Mouse (Mus musculus) forebrain, postnatal 0 days (tissue): ENCODE measurements around the gene Vps18. TPM values are rescaled to one million over a fixed set of nuclear protein-coding genes. Genes with fewer than 3 reads are reported as not detected.

Experiments used
- ATAC-seq: fragments of 200-750 bp; cut with Nextera tagmentation; 2 replicates; pipeline ENCODE4 v1.8.0; 2017; ENCODE audit warnings: mild to moderate bottlenecking, moderate library complexity
- DNase-seq: peaks from one replicate; pipeline ENCODE4 v3.0.0-alpha.2; 2015
- H3K27ac ChIP-seq: fragments of 300-500 bp; sonication (generic); 2 replicates; pipeline ENCODE4 v1.5.1; 2014; ENCODE audit warnings: low read depth, mild to moderate bottlenecking, antibody characterized with exemption, low read length, moderate library complexity, mixed read lengths
- H3K27me3 ChIP-seq: fragments of 300-500 bp; sonication (generic); 2 replicates; pipeline ENCODE4 v1.6.1; 2014; ENCODE audit warnings: mild to moderate bottlenecking, low read length, mixed read lengths; ENCODE audit not compliant: insufficient read depth
- H3K36me3 ChIP-seq: fragments of 300-500 bp; sonication (generic); 2 replicates; pipeline ENCODE4 v1.6.1; 2014; ENCODE audit warnings: mild to moderate bottlenecking, moderate library complexity; ENCODE audit not compliant: insufficient read depth
- H3K4me1 ChIP-seq: fragments of 300-500 bp; sonication (generic); 2 replicates; pipeline ENCODE4 v1.6.1; 2014; ENCODE audit warnings: antibody characterized with exemption; ENCODE audit not compliant: insufficient read depth
- H3K4me2 ChIP-seq: fragments of 300-500 bp; sonication (generic); 2 replicates; pipeline ENCODE4 v1.6.1; 2014; ENCODE audit warnings: low read depth, mild to moderate bottlenecking, moderate library complexity
- H3K4me3 ChIP-seq: fragments of 300-500 bp; sonication (generic); 2 replicates; pipeline ENCODE4 v1.5.1; 2014; ENCODE audit warnings: low read depth, low read length, mixed read lengths
- H3K9ac ChIP-seq: fragments of 300-500 bp; sonication (generic); 2 replicates; pipeline ENCODE4 v1.6.1; 2014; ENCODE audit warnings: mild to moderate bottlenecking
- H3K9me3 ChIP-seq: fragments of 300-500 bp; sonication (generic); 2 replicates; pipeline ENCODE4 v1.6.1; 2016; ENCODE audit warnings: low read length
- CTCF ChIP-seq: sonication (generic); IDR thresholded peaks from 2 replicates; pipeline ENCODE4 v1.5.1; 2016; ENCODE audit warnings: antibody characterized with exemption, control low read depth, low read depth
- WGBS: fragments of 180-500 bp; shearing (Covaris S2); extraction: QIAGEN DNeasy Blood & Tissue Kit; methylation state at CpG from one replicate; pipeline ENCODE4 v1.1.7; 2014; 5-methylcytosine and 5-hydroxymethylcytosine counted together
- polyA plus RNA-seq: library from polyadenylated mRNA; unstranded; fragments of >200 nt; fragmentation: Nextera tagmentation; extraction: Ambion mirVana; gene quantifications from 2 replicates; pipeline ENCODE4 v1.2.1, GENCODE M21; 2015
- total RNA-seq: library from RNA; depleted of rRNA; stranded (reverse); fragments of >200 nt; gene quantifications from 2 replicates; pipeline ENCODE4 v1.2.3, GENCODE M21; 2014; rRNA removed

The Vps18 gene
- total and polyA plus RNA-seq, 2 experiments from 2014 or later = 22.3 to 26.7 TPM

DNA sequence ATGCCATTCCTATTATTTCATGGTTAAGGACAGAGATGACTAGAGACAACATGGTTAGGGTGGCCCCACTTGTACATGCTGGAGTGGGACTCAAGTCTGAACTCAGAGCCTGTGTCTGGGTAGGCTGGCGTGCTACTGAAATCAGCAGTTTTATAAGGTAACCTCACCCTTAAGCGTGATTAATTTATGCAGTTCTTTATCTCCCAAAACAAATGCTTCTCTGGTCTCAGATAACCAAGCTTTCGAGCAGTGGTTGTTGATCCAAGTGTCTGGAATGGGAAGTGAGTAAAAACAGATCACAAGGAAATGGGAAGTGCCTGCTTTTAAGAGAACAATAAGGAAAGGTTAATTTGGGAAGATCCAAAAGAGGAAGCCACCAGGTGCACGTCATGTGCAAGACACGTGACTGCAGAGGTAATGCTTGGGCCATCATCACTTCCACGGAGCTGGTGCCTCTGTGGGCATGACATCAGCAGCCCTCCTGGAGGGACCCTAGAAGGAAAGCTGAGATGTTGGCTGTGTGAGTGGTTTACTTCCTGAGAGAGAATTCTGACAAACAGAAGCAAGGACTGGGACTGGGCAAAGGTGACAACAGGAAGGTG lies 56.1 kb downstream of the Vps18 start:
- H3K4me1 ChIP-seq = no peaks in the 10 kb centered on the region
- H3K9ac ChIP-seq = no peak overlapping the region
- no peak overlapping the region for H3K4me3 ChIP-seq
- no peak for DNase-seq
- no peak for TF ChIP-seq CTCF
- no peak for ATAC-seq
- no peaks in the 10 kb centered on the region for H3K36me3 ChIP-seq
- H3K27me3 ChIP-seq = no peaks in the 10 kb centered on the region
- H3K27ac ChIP-seq = no peak overlapping the region
- H3K9me3 ChIP-seq = no peaks in the 10 kb centered on the region
- H3K4me2 ChIP-seq = no peak overlapping the region
- WGBS = 53% methylated on average over 6 of the region's 6 CpGs

Other genes with a start within 250 kb of the Vps18 start
- gene Knl1, start 241.6 kb upstream of the Vps18 start, total RNA-seq = 4.6 and 5.0 TPM in 2 replicates
- gene Knl1, start 241.6 kb upstream of the Vps18 start, polyA plus RNA-seq = 3.8 and 5.2 TPM in 2 replicates
- 1.2 and 1.4 TPM in 2 replicates for gene Rad51, start 175.9 kb upstream of the Vps18 start, total RNA-seq
- 6.3 and 8.4 TPM in 2 replicates for gene Rad51, start 175.9 kb upstream of the Vps18 start, polyA plus RNA-seq
- gene Rmdn3, start 131.7 kb upstream of the Vps18 start, total RNA-seq = 45.8 and 57.3 TPM in 2 replicates
- 36.4 and 39.5 TPM in 2 replicates for gene Rmdn3, start 131.7 kb upstream of the Vps18 start, polyA plus RNA-seq
- gene Gchfr, start 121.0 kb upstream of the Vps18 start, total RNA-seq = 0.38 TPM in 1 of 2 replicates, not detected in the other
- 1.5 and 1.9 TPM in 2 replicates for gene Gchfr, start 121.0 kb upstream of the Vps18 start, polyA plus RNA-seq
- 0.08 TPM in 1 of 2 replicates, not detected in the other for gene Gm14137, start 114.2 kb upstream of the Vps18 start, total RNA-seq
- gene Gm14137, start 114.2 kb upstream of the Vps18 start, polyA plus RNA-seq = 0.09 and 0.28 TPM in 2 replicates
- 37.4 and 38.6 TPM in 2 replicates for gene Zfyve19, start 80.1 kb upstream of the Vps18 start, total RNA-seq
- 58.3 and 62.5 TPM in 2 replicates for gene Zfyve19, start 80.1 kb upstream of the Vps18 start, polyA plus RNA-seq
- gene Dnajc17, start 79.9 kb upstream of the Vps18 start, total RNA-seq = 30.6 and 41.9 TPM in 2 replicates
- 25.2 and 27.0 TPM in 2 replicates for gene Dnajc17, start 79.9 kb upstream of the Vps18 start, polyA plus RNA-seq
- gene Ppp1r14d, start 58.8 kb upstream of the Vps18 start, total RNA-seq = not detected in 2 replicates
- gene Ppp1r14d, start 58.8 kb upstream of the Vps18 start, polyA plus RNA-seq = not detected in 2 replicates
- 1.6 and 1.8 TPM in 2 replicates for gene Spint1, start 51.4 kb upstream of the Vps18 start, total RNA-seq
- 0.52 and 1.1 TPM in 2 replicates for gene Spint1, start 51.4 kb upstream of the Vps18 start, polyA plus RNA-seq
- gene Rhov, start 17.5 kb upstream of the Vps18 start, total RNA-seq = 20.5 and 27.8 TPM in 2 replicates
- gene Rhov, start 17.5 kb upstream of the Vps18 start, polyA plus RNA-seq = 22.9 and 29.3 TPM in 2 replicates
- 2.8 and 3.7 TPM in 2 replicates for gene Dll4, start 37.0 kb downstream of the Vps18 start, total RNA-seq
- 2.3 and 2.4 TPM in 2 replicates for gene Dll4, start 37.0 kb downstream of the Vps18 start, polyA plus RNA-seq
- 8.7 and 20.4 TPM in 2 replicates for gene Chac1, start 62.5 kb downstream of the Vps18 start, total RNA-seq
- gene Chac1, start 62.5 kb downstream of the Vps18 start, polyA plus RNA-seq = 5.7 and 9.1 TPM in 2 replicates
- gene Ino80, start 188.9 kb downstream of the Vps18 start, total RNA-seq = 11.2 and 16.3 TPM in 2 replicates
- 1.4 and 2.2 TPM in 2 replicates for gene Ino80, start 188.9 kb downstream of the Vps18 start, polyA plus RNA-seq